Mouse (Mus musculus) hindbrain, embryonic 13.5 days (tissue): ENCODE results near the gene Hist2h2ac. TPM values are rescaled to one million over a fixed set of nuclear protein-coding genes. Genes with fewer than 3 reads are reported as not detected.
"Not testable (repeated sequence)": the region's sequence is repeated elsewhere in the genome, so short reads cannot be mapped to it uniquely, and the experiment has no call there.

Experiments used
- ATAC-seq: fragments of 200-750 bp; cut with Nextera tagmentation; 2 replicates; pipeline ENCODE4 v1.8.0; 2017; ENCODE audit warnings: moderate TSS enrichment; ENCODE audit not compliant: low FRiP score
- H3K27ac ChIP-seq: fragments of 300-500 bp; sonication (generic); 2 replicates; pipeline ENCODE4 v1.5.1; 2015; ENCODE audit warnings: inconsistent platforms, mild to moderate bottlenecking, moderate library complexity
- H3K27me3 ChIP-seq: fragments of 300-500 bp; sonication (generic); 2 replicates; pipeline ENCODE4 v1.6.1; 2015; ENCODE audit warnings: mild to moderate bottlenecking, inconsistent platforms
- H3K36me3 ChIP-seq: fragments of 300-500 bp; sonication (generic); 2 replicates; pipeline ENCODE4 v1.6.1; 2015; ENCODE audit warnings: mild to moderate bottlenecking, inconsistent platforms
- H3K4me1 ChIP-seq: fragments of 300-500 bp; sonication (generic); replicated peaks from 2 replicates; pipeline ENCODE4 v1.6.1; 2015; ENCODE audit warnings: inconsistent platforms
- H3K4me2 ChIP-seq: fragments of 300-500 bp; sonication (generic); 2 replicates; pipeline ENCODE4 v1.6.1; 2015; ENCODE audit warnings: inconsistent platforms, mild to moderate bottlenecking, moderate library complexity
- H3K4me3 ChIP-seq: fragments of 300-500 bp; sonication (generic); 2 replicates; pipeline ENCODE4 v1.5.1; 2015; ENCODE audit warnings: mild to moderate bottlenecking, inconsistent platforms
- H3K9ac ChIP-seq: fragments of 300-500 bp; sonication (generic); 2 replicates; pipeline ENCODE4 v1.6.1; 2015; ENCODE audit warnings: mild to moderate bottlenecking, inconsistent platforms
- H3K9me3 ChIP-seq: fragments of 300-500 bp; sonication (generic); 2 replicates; pipeline ENCODE4 v1.6.1; 2016; ENCODE audit warnings: inconsistent platforms
- WGBS: fragments of 180-500 bp; shearing (Covaris S2); methylation state at CpG from one replicate; pipeline ENCODE4 v1.1.7; 2015; 5-methylcytosine and 5-hydroxymethylcytosine counted together
- polyA plus RNA-seq: library from polyadenylated mRNA; unstranded; fragments of >200 nt; fragmentation: Nextera tagmentation; extraction: Ambion mirVana; gene quantifications from 2 replicates; pipeline ENCODE4 v1.2.1, GENCODE M21; 2015

Hist2h2ac gene
- polyA plus RNA-seq, 1 experiment from 2014 or later, result 3.1 TPM

- 3% methylated on average over 11 of the region's 47 CpGs for WGBS
- H3K36me3 ChIP-seq, H3K9me3 ChIP-seq, H3K27me3 ChIP-seq: not testable (repeated sequence)
- H3K4me2 ChIP-seq, result peak within 1 kb of the TSS; percentile 53
- ATAC-seq, result peak; percentile 91
- H3K4me3 ChIP-seq, result peak within 1 kb of the TSS; percentile 37
- H3K4me1 ChIP-seq, result peaks cover 27% of the 10 kb centered on the region
- H3K9ac ChIP-seq, result peak within 1 kb of the TSS; percentile 59; the same call in 1 of the 2 replicates
- peak within 1 kb of the TSS; percentile 76; the same call in 1 of the 2 replicates for H3K27ac ChIP-seq
Measured at GRCm38 (mm10) chr3:96246427-96246856, 25.8 kb upstream of the Hist2h2ac start, which contains the start of gene Hist2h3c1. Hist2h3c1 (plus strand) TSS chr3:96246685.

- Histone ChIP-seq H3K4me3 (peak overlapping the region; percentile 37), H3K9ac (peak overlapping the region; percentile 59; the same call in 1 of the 2 replicates), H3K4me1 (peaks cover 28% of the 10 kb centered on the region), H3K27ac (peak overlapping the region; percentile 76; the same call in 1 of the 2 replicates), H3K4me2 (peak overlapping the region; percentile 49)
- not testable (repeated sequence) for ATAC-seq, H3K27me3 ChIP-seq, H3K36me3 ChIP-seq, H3K9me3 ChIP-seq
- WGBS, result under 1% methylated on average over 10 of the region's 21 CpGs
Measured at GRCm38 (mm10) chr3:96246018-96246417, 25.3 kb upstream of the Hist2h2ac start.

- H3K27me3 ChIP-seq, H3K36me3 ChIP-seq, H3K9me3 ChIP-seq: not testable (repeated sequence)
- Histone ChIP-seq H3K9ac (peak within 1 kb of the TSS; percentile 80), H3K4me2 (peak within 1 kb of the TSS; percentile 66), H3K4me1 (peaks cover 32% of the 10 kb centered on the region), H3K27ac (peak within 1 kb of the TSS; percentile 99), H3K4me3 (peak within 1 kb of the TSS; percentile 50)
- ATAC-seq, result peak; percentile 90
- WGBS, result under 1% methylated on average over 36 of the region's 88 CpGs
Measured at GRCm38 (mm10) chr3:96245003-96245886, 24.6 kb upstream of the Hist2h2ac start, which contains the start of gene Hist2h2aa1. Hist2h2aa1 (plus strand) TSS chr3:96245497.

- 84% methylated on average over 7 of the region's 7 CpGs for WGBS
- peaks cover 32% of the 10 kb centered on the region for H3K4me1 ChIP-seq
- H3K36me3 ChIP-seq, result no peaks in the 10 kb centered on the region
- no peaks in the 10 kb centered on the region for H3K9me3 ChIP-seq
- no peak for ATAC-seq
- no peaks in the 10 kb centered on the region for H3K27me3 ChIP-seq
- peak overlapping the region; percentile 80 for H3K9ac ChIP-seq
- peak overlapping the region; percentile 99 for H3K27ac ChIP-seq
- peak overlapping the region; percentile 66 for H3K4me2 ChIP-seq
- H3K4me3 ChIP-seq, result 0 out of 2 replicates have a peak overlapping the region, but pooled peaks have one; percentile 50
Measured at GRCm38 (mm10) chr3:96243921-96244572, 23.4 kb upstream of the Hist2h2ac start.

- ATAC-seq, result no peak
- H3K4me3 ChIP-seq, result peak overlapping the region; percentile 20
- 76% methylated on average over 9 of the region's 9 CpGs for WGBS
Measured at GRCm38 (mm10) chr3:96240799-96241197, 20.1 kb upstream of the Hist2h2ac start.

GRCm38 (mm10) chr3:96239949-96240798, 19.5 kb upstream of the Hist2h2ac start, which contains the start of gene Hist2h2aa2:
Hist2h2aa2 (minus strand) TSS chr3:96240276.
- H3K27me3 ChIP-seq, H3K36me3 ChIP-seq, H3K9me3 ChIP-seq: not testable (repeated sequence)
- H3K9ac ChIP-seq, result peak within 1 kb of the TSS; percentile 65
- peak within 1 kb of the TSS; percentile 80 for H3K27ac ChIP-seq
- WGBS, result 3% methylated on average over 38 of the region's 85 CpGs
- H3K4me1 ChIP-seq, result peaks cover 34% of the 10 kb centered on the region
- peak within 1 kb of the TSS; percentile 37 for H3K4me3 ChIP-seq
- ATAC-seq, result peak; percentile 86
- H3K4me2 ChIP-seq, result peak within 1 kb of the TSS; percentile 49

More at GRCm38 (mm10) chr3:96240799-96241197, 20.1 kb upstream of the Hist2h2ac start:
- Histone ChIP-seq H3K9ac (peak overlapping the region; percentile 65), H3K9me3 (no peaks in the 10 kb centered on the region), H3K4me2 (peak overlapping the region; percentile 38), H3K4me1 (peaks cover 34% of the 10 kb centered on the region), H3K27me3 (no peaks in the 10 kb centered on the region), H3K36me3 (no peaks in the 10 kb centered on the region), H3K27ac (peak overlapping the region; percentile 75)

GRCm38 (mm10) chr3:96238954-96239793, 18.5 kb upstream of the Hist2h2ac start, which contains the start of gene Hist2h3c2:
Hist2h3c2 (minus strand) TSS chr3:96239127.
- Histone ChIP-seq H3K9ac (peak within 1 kb of the TSS; percentile 53), H3K4me1 (peaks cover 28% of the 10 kb centered on the region), H3K4me2 (peak within 1 kb of the TSS; percentile 49), H3K27ac (peak within 1 kb of the TSS; percentile 80), H3K4me3 (peak within 1 kb of the TSS; percentile 37)
- H3K36me3 ChIP-seq, H3K27me3 ChIP-seq, H3K9me3 ChIP-seq: not testable (repeated sequence)
- WGBS, result 0% methylated on average over 19 of the region's 68 CpGs
- peak; percentile 88 for ATAC-seq

GRCm38 (mm10) chr3:96237904-96238511, 17.3 kb upstream of the Hist2h2ac start:
- Histone ChIP-seq H3K9ac (peak overlapping the region; percentile 53), H3K4me2 (peak overlapping the region; percentile 45), H3K27me3 (no peaks in the 10 kb centered on the region), H3K9me3 (no peaks in the 10 kb centered on the region), H3K4me3 (peak overlapping the region; percentile 36), H3K4me1 (peaks cover 22% of the 10 kb centered on the region), H3K27ac (no peak overlapping the region), H3K36me3 (no peaks in the 10 kb centered on the region)
- under 1% methylated on average over 12 of the region's 12 CpGs for WGBS
- no peak for ATAC-seq

GRCm38 (mm10) chr3:96237335-96237903, 16.7 kb upstream of the Hist2h2ac start:
- peaks cover 22% of the 10 kb centered on the region for H3K4me1 ChIP-seq
- ATAC-seq, result no peak
- peak overlapping the region; percentile 36 for H3K4me3 ChIP-seq
- no peaks in the 10 kb centered on the region for H3K9me3 ChIP-seq
- H3K27me3 ChIP-seq, result no peaks in the 10 kb centered on the region
- H3K27ac ChIP-seq, result no peak overlapping the region
- 26% methylated on average over 7 of the region's 7 CpGs for WGBS
- peak overlapping the region; percentile 45 for H3K4me2 ChIP-seq
- peak overlapping the region; percentile 53 for H3K9ac ChIP-seq
- H3K36me3 ChIP-seq, result no peaks in the 10 kb centered on the region

GRCm38 (mm10) chr3:96236834-96237334, 16.2 kb upstream of the Hist2h2ac start:
- Histone ChIP-seq H3K4me1 (peaks cover 22% of the 10 kb centered on the region), H3K27ac (no peak overlapping the region), H3K36me3 (no peaks in the 10 kb centered on the region), H3K9me3 (no peaks in the 10 kb centered on the region), H3K4me2 (peak overlapping the region; percentile 45), H3K9ac (peak overlapping the region; percentile 53; the same call in 1 of the 2 replicates), H3K27me3 (no peaks in the 10 kb centered on the region), H3K4me3 (0 out of 2 replicates have a peak overlapping the region, but pooled peaks have one; percentile 36)
- no peak for ATAC-seq
- WGBS, result 82% methylated on average over 4 of the region's 4 CpGs
